Mouse (Mus musculus) testis, adult 2 months (tissue): ENCODE data around the gene Vps51.

Source experiments
- CTCF ChIP-seq: fragments of 200-500 bp; IDR thresholded peaks from 2 replicates; pipeline ENCODE4 v1.5.1; 2012; ENCODE audit warnings: low read depth, mild to moderate bottlenecking, inconsistent platforms, low read length, moderate library complexity; ENCODE audit not compliant: control insufficient read depth, insufficient read depth, insufficient replicate concordance
- POLR2A ChIP-seq: fragments of 200-500 bp; IDR thresholded peaks from 2 replicates; pipeline ENCODE4 v1.6.1; 2012; ENCODE audit warnings: low read depth, mild to moderate bottlenecking, inconsistent platforms, low read length, moderate library complexity; ENCODE audit not compliant: control insufficient read depth

- no peak for TF ChIP-seq CTCF
- no peak for TF ChIP-seq POLR2A
Observed at GRCm38 (mm10) chr19:6068951-6069350, 8.1 kb downstream of the Vps51 start.
